Mouse (Mus musculus) adrenal gland, adult 8-10 months (tissue): ENCODE measurements around the gene Ddit4. TPM values are rescaled to one million over a fixed set of nuclear protein-coding genes. Genes with fewer than 3 reads are reported as not detected.
A peak's percentile ranks its signal among the peaks of the same experiment; 100 is the strongest.
"Not testable (repeated sequence)": the region's sequence is repeated elsewhere in the genome, so short reads cannot be mapped to it uniquely, and the experiment has no call there.

Experiments used
- DNase-seq: peaks from one replicate; pipeline ENCODE4 v3.0.0; 2022
- total RNA-seq, 4 experiments: library from RNA; stranded (reverse); gene quantifications; 2 replicates each; pipeline ENCODE4 v1.2.4; 2022

Ddit4 gene
- total RNA-seq, result 10 to 100 TPM; 27.9 to 91.5 (median 34.7) TPM

DNA sequence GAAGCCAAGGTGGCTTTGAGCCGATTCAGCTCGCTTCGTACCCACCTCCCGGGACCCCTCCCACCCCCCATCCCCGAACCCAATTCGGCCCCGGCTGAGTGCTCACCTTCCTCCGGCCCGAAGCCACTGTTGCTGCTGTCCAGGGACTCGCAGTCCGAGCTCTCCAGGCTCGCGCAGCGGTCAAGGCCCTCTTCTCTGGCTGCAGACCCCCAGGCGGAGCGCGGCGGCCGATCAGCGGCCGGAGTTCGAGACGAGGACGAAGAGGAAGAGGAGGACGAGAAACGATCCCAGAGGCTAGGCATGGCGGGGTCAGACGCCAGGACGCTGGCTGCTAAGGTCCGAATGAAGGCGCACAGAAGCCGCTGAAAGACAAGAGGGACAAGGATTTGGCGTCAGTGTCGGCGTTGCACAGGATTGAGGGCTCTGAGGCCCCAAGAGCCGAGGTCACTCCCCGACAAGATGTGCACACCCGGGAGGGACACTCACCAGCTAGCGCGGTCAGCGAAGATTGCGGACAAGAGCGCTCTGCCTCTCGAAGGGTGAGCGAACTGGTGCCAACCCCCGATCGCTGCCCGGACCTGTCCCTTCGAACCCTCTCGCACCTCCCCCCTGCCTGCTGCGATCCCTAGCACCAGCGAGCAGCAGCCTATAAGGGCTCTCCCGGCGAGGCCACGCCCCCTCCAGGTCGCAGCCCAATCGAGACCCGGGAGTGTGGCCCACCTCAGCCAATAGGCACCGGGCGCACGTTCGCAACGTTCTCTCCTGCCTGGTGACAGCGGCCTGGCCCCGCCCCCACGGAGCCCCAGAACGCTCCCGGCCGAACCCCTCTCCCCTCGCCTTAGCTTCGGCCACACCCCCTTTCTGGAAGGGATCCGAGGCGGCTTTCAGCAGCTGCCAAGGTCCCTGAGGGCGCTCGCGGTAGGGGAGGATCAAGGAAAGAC lies at the start of gene Ddit4:
Gene Ddit4 (minus strand): TSS at position 624 of the 941 bp plus-strand sequence.
- peak; percentile 100 for DNase-seq

DNA sequence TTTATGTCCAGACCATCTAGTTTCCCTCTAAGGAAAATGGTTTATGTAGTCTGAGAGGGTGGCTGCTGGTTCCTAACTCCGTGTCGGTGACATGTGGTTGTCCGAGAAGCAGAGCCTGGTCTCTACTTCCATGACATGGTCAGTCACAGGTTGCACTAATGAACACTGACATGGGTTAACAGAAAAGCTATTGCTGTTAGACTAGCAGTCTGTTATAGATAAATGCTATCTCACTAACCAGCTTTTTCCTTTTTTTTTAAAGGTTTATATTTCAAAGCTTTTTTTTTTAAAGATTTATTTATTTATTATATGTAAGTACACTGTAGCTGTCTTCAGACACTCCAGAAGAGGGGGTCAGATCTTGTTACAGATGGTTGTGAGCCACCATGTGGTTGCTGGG lies 47.4 kb upstream of the Ddit4 start:
- DNase-seq, result no peak

DNA sequence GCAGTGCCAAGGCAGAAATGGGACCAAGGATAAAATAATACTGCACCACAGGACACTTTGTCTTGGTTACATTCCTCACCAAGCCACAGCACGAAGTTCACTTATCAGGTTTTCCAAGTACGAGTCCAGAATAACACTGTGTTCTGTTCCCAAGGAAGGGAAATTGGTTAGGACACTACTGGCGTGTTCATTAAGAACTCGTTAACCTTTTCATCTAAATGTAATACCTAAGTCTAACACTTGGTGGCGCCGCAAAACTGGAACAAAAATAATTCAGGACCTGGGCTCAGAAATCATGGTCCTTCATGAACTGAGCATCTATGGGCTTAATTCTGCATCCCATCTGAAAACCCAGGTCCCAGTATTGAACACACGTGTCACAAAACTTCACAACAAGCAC lies 46.0 kb upstream of the Ddit4 start:
- DNase-seq, result no peak

DNA sequence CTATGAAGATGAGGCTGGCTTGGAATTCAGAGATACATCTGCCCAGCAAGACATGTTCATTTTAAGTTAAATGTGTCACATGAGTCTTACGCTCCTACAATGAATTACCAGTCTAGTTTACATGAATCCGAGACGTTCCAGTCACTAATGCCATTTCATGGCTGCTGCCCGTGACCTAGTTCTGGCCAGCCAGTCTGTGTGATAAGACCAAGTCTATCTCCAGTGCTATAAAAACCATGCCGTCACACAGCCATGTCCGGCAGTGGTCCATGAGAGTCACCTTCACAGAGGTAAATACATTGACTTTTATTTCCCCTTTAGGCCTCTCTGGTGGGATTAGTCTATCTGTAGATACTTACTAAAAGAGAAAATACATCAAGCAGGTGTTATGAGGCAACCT lies 44.3 kb upstream of the Ddit4 start:
- DNase-seq, result no peak

DNA sequence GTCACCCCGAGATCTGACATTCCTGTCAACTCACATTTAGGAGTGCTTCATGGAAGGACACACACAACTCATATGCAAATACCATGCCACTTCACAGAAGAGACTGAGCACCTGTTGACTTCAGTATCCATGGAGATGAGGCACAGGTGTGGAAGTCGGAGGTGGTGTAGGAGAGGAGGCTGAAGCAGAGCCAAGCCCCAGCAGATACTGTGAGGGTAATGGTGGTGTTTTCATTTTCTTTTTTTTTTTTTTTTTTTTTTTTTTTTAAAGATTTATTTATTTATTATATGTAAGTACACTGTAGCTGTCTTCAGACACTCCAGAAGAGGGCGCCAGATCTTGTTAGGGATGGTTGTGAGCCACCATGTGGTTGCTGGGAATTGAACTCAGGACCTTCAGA lies 42.2 kb upstream of the Ddit4 start:
- DNase-seq, result not testable (repeated sequence)

DNA sequence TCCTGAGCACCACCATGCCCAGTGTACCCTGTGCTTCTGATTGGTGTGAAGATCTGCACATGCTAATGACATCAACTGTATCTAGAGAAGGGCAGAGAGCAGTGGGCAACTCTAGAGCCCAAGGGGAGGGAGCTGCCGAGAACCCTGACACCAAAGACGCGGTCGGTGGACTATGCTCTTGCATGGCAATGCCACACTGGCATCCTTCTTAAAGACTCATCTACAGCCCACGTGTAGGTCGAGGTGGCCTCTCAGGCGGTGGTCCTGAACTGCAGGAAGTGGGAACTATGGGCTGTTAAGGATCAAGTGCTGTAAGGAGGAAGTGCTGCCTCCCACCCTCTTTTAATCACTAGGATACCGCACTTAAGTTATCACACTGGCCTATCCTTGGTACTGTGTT lies 40.4 kb upstream of the Ddit4 start:
- no peak for DNase-seq

DNA sequence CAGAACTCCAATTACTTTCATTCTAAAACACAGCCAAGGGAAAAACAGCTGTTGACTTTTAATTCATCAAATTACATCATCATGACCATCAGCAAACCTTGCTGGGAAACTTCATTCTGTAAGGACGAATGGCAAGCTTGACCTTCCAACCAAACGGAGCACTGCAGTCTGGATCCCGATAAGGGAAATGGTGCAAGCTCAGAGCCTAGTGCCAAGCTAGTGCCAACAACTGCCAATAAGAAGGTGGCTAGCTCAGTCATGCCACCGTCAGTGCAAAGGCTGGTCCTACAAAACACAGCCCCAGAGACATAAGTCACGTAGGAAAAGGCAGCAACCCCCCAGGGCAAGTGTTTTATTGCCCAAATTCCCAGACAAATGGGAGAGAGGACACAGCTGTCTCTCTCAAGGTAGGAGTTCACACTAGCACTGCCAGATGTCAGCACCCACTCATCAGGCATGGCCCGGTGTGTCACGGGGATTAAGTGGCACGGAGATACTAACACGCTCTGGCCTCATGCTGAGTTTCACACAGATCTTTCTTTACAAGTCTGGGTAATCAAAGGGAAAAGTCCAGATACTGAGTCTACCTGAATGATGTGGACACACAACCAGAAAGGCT lies 39.7 kb upstream of the Ddit4 start:
- DNase-seq, result peak; percentile 75

DNA sequence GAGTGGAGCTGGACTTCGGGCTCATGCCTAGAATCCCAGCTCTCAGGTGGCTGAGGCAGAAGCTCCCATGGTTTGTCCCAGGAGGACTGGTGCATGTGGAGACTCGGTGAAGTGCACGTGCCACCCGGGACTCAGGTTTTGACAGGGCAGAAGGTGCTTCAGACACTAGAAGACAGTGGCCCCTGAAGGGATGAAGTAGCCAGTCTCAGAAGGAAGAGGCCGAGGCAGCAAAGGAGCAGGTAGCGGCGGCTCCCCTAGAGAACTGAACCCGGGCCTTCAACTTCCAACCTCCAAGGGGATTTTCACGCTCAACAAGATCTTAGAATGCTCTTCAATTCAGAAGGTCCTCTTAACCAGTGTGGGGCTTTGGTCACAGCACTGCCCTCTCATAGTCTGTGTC lies 38.8 kb upstream of the Ddit4 start:
- DNase-seq, result no peak

DNA sequence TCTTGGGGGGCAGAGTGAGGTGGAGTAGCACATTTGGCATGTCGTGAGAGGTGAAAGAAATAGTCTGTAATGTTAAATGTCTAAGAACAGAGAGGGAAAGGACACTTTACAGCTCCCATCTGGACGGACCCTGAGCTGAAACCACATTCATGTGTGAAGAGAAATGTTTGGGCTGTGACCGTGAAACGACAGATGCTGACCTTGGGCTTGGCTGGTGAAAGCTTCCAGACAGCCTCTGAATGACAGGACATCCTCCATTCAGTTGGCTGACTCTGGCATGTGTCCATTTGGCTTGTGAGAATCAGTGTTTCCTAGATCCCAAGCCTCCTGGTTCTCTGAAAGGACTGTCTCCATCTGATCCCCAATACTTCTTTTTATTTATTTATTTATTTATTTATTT lies 36.4 kb upstream of the Ddit4 start:
- DNase-seq, result no peak

DNA sequence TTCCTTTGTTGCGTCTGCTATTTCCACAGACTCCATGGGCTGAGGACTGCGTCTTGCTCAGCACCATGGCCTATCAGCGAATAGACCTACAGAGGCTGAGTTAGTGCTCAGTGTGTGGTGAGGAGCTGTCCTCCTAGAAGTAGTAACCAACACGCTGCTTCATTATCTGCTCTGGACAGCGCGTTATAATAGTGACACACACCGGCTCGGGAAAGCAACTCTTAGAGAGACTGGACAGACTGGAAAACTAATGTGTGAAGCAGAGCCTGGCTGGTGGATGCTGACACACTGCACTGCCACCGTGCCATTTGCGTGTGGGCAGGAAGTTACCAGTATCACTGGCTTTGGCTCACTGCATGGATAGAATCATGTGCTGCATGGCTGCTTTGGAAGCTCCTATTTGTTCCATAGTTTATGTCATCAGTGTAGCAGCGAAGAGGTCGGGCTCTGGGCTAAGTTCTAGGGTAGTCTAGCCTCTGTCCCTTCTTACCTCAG lies 30.8 kb upstream of the Ddit4 start:
- no peak for DNase-seq

DNA sequence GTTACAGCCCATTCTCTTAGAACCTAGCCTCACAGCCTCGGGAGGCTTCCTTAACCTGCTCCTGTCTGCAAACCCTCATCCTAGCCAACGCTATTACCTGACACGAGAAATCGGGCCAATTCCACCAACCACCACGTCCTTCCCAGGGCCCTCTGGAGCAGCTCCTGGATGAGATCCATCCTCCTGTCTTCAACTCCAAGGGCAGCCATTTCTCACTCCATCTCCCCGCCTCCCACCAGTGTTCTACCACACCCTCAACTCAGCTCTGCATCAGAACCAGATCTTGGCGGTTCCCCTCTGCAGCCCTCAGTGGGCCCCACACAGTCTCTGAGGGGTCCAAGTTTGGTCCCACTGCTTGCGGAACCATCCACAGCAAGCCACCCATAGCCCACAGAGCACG lies 30.2 kb upstream of the Ddit4 start:
- DNase-seq, result no peak

DNA sequence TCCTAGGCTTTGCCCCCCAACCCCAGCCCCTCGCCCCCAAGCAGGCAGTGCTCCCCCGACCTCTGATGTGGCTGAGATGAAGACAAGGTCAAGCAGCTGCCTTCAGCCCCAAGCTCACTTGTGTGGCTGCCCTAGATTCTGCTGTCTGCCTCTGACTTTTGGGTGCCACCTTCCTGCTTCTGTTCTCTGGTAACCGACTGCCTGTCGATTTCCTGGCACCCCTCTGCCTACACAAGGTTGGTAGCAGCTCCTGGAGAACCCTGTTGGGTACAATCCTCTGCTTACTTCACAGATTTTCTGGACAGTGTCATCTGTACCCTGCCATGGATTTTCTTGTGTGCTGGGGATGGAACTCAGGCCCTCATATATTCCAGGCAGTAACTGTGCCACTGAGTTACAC lies 29.7 kb upstream of the Ddit4 start:
- DNase-seq, result no peak

DNA sequence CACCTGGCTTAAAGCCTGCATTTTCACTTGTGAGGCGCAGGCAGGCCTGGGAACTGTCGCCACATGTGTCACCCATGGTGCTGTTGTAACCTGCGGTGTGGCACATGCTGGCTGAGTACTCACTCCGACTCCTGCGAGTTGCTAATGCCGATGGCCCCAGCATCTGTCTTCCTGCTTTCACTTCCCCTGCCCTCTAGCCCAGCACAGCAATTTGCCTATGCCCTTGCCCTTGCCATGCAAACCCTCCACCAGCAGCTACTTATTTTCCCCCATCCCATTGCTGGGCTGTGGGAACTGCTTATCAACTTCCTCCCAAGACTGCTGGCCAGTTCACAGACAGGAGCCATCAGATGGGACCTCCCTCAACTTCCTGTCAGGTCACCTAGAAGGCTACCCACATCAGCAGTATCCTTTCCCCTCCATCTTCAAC lies 29.2 kb upstream of the Ddit4 start:
- DNase-seq, result no peak

DNA sequence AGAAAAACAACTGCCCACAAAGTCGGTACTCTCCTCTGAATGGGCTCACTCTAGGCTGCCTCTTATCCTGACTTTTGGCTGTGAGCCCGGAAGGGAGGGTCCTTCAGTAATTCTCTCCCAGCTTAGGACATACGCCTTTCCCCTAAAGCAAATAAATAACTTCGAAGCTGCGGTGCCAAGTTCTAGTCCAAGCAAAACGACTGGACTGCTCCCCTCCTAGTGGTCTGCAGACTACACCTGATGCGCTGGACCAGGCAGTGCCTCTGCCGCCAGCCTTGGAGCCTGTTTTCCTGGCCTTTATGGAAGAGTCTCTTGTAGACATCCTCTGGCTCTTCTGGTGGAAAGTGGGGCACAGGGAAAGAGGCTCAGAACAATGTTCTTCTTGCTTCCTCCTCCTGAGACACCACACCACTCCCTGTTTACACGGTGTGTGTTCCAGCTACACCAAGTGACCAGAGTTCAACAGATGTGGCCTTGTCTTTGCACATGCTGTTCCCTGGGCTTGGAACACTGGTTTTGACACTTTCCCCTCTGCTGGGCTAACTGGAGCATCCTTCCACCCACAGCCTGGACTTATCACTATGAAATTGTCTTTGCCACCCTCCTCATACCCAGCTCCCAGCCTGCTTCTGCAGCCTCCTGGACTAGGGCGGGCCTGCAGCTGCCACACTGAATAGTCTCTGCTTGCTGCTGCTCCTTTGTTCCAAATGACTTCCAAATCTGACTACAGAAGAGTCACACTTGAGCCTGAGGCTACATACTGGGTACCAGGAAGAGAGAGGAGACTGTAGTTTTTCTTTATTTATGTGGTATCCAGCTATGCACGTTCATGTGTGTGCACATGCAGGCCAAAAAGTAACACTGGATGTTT lies 27.5 kb upstream of the Ddit4 start:
- DNase-seq, result no peak

DNA sequence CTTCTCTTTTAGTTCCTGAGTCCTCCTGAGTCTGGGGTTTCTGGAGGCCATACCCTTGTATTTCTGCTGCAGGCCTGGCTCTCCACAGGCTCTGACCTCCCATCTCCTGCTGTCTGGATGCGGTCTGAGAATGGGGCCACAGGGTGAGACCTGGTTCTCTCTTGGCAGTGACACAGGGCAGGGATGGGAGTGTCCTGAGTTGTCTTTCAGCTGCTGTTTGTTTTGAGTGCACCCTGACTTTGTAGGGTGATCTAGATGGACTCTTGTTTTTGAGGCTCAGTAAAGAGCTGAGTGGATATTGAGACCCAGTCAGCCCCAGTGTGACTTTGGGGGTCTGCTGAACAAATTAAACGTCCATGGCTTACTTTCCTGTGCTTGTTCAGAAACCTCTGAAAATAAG lies 26.8 kb upstream of the Ddit4 start:
- no peak for DNase-seq

DNA sequence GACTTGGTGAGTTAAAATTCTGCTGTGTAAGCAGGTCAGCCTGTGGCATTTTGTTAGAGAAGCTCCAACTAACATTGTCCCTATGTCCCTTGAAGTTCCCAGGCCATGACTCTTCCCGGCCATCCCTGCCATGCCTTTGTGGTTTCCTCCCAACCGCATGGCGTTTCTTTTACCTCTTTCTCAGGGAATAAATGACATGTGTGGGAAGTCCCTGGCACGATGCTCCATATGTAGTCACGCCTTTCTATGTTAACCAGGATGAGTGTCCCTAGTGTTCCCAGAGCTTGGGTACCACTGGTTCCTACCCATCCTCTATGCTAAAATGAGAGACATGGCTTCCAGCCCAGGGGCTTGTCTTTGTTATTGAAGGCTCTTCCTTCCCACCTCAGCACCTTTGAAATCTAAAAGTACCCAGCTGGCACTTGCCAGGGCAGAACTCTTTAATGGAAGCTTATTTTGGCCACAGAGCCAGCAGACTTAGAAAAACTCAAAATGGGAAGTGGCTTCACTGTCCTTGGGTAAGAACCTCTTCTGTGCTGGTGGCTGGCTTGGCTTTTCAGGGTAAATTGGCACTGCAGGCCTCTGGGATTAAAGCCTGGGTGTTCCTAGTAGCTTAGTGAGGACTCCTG lies 26.2 kb upstream of the Ddit4 start:
- no peak for DNase-seq

DNA sequence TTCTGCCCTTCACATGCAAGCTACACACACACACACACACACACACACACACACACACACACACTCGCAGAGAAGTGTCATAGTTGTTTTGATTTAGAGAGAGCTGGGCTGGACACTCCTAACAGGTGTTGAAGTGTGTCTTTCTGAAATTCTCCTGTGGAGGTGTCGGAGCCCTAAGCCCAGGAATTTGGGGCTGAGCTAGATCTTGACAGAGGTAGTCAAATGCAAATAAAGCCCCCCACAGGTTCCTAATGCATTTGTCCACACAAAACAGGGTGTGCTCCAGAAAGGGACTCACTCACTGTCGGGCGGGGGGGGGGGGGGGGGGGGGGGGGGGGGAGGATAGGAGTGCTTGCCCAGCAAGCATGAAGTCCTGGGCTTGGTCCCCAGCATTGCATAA lies 25.5 kb upstream of the Ddit4 start:
- DNase-seq, result no peak

DNA sequence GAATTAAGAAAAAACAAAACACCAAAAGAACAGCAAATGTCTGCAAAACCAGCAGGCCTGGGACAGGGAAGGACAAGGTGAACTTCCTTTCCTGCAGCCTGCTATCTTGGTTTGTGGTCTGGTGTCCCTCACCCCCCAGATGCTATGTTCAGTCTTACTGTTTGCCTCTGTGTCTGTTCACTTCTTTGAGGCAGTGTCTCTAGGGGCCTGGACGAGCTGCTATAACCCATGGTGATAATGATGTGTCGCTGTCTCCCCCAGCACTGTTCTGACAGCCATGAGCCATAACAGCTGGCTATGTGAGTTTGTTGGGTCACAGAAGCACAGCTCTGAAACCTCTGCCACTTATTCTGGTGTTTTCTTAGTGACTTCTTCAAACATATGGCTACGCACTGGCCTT lies 23.2 kb upstream of the Ddit4 start:
- no peak for DNase-seq

DNA sequence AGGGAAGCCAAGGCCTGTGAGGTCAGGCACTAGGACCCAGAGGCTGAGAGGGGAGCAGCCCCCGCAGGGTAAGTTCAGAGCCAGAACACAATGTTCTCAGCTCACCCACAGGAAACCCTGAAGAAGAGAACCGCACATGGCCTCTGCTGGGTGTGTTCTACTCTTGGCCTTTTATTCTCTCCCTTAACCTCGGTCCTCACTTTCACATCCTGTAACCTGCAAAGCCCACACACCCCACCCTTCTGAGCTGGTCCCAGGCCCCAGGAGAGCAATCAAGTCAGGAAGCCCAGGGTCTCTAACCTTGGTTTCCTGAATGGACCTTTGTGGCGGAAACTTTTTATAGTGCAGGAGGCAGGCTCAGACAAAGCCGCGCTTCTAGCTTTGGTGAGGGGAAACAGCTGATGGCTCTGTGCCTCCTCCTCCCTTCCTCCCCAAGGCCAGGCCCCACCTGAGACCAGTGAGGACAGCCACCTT lies 22.6 kb upstream of the Ddit4 start:
- peak; percentile 69 for DNase-seq

DNA sequence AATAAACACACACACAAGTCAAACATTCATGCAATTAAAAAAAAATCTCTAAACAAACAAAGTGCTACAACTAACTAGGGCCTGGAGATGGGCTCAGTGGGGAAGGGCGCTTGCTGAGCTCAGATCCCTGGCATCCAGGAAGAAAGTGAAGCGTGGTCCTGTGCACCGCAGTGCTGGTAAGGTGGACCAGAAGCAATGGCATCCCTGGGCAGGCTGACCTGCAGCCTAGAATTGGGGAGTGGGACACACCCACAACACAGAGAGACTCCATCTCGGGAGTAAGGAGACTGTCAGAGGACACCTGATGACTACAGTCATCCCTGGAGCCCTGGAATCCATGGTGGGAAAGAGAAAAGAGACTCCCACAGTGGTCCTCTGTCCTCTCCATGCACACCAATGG lies 21.8 kb upstream of the Ddit4 start:
- no peak for DNase-seq

DNA sequence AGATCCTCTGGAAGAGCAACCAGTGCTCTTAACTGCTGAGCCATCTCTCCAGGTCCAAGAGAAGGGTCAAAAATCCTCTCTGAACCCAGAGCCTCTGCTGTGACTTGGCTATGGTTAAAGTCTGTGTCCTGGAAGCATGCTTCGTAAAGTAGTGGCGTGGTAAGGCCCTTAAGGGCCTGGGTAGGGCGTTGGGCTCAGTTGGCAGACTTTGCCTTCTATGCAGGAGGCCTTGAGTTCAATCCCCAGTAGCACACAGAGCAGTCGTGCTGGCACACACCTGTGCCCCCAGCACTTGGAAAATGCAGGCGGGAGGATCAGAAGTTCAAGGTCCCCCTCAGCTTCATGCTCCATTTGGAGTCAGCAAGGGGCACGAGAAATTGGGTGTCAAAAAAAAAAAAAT lies 21.4 kb upstream of the Ddit4 start:
- DNase-seq, result no peak

DNA sequence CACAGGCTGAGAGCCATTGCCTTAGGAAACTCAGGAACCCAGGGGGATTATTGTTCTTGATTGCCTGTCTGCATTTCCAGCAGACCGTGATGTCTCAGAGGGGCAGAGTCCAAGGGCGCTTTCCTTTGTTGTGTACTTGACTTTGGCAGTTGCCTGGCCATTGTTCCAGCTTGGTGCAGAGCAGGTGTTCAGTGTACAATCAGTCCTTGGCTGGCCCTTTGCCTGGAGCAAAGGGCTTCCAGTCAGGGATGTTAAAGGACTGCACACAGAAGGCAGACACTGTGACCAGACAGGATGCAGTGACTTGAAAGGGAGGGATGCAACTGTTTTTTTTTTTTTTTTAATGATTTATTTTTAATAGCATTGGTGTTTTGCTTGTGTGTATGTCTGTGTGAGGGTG lies 20.9 kb upstream of the Ddit4 start:
- no peak for DNase-seq
